Mouse (Mus musculus) kidney, adult 10 weeks (tissue): ENCODE measurements around the gene Gramd1b. TPM values are rescaled to one million over a fixed set of nuclear protein-coding genes. Genes with fewer than 3 reads are reported as not detected.

Source experiments
- polyA plus RNA-seq: library from polyadenylated mRNA; stranded (reverse); fragments of 350-450 nt; fragmentation: Illumina TruSeq; extraction: RNeasy Lipid Tissue Mini Kit (QIAGEN cat#74804); gene quantifications from one replicate; pipeline ENCODE4 v1.2.3, GENCODE M21; 2014; ENCODE audit warnings: low read depth, low replicate concordance

The Gramd1b gene
- 79.0 TPM for polyA plus RNA-seq

GRCm38 (mm10) chr9:40531027-40531621 lies at the start of gene Gramd1b:
Gramd1b (minus strand) TSS chr9:40531383.

GRCm38 (mm10) chr9:40269103-40269861 lies 261.9 kb downstream of the Gramd1b start, which contains the start of gene Scn3b:
Scn3b (plus strand) TSS chr9:40269217.

Other genes starting within 250 kb of the Gramd1b start
- not detected for gene Gm21915, start 139.2 kb upstream of the Gramd1b start, polyA plus RNA-seq
- gene Clmp, start 154.6 kb upstream of the Gramd1b start, polyA plus RNA-seq: 5.7 TPM